Mouse (Mus musculus): ENCODE data around the gene Smdt1. TPM values are rescaled to one million over a fixed set of nuclear protein-coding genes. Genes with fewer than 3 reads are reported as not detected.
A peak's percentile ranks its signal among the peaks of the same experiment; 100 is the strongest.

Smdt1 gene
- 278 and 284 TPM in 2 replicates for polyA plus RNA-seq (2015; fragmentation: Nextera tagmentation; extraction: Ambion mirVana)

DNA sequence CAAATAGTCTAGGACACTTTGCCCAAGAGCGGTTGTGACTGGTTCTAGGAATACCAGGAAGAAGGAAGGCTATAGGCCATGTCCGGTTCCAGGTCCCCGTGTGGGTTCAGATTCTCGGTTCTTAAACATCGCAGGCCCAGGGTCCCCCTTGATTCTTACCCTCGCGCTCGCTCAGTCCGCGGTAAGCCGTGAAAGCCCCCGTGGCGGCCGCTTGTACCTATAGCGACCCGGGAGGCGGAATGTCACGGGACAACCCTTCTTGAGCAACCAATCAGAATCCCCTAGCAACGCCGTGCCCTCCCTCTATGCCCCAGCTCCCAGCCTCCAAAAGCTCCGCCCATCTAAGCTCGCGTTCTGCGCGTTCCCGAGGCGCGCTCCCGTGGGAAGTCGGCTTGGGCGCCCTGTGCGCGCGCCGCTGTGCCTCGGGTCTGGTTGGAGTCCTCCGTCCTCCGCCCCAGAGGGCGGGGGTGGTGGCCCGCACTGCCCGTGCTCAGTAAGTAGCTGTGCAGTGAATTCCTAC, at the start of gene Smdt1, which contains the start of the genes Naga and Pheta2:
Gene Smdt1 (plus strand): TSS at position 367 of the 520 bp plus-strand sequence.
Gene Naga (minus strand): TSS at position 333 of the 520 bp plus-strand sequence.
Gene Pheta2 (plus strand): TSS at position 350 of the 520 bp plus-strand sequence.
- peak within 1 kb of the TSS; percentile 78 for H3K9ac ChIP-seq (ENCODE audit: low read length)
- no peaks in the 10 kb centered on the region for H3K27me3 ChIP-seq (ENCODE audit: control insufficient read depth, insufficient read depth, low read length)
- no peaks in the 10 kb centered on the region for H3K9me3 ChIP-seq (replicated peaks; ENCODE audit: control insufficient read depth, low read length)
- peak within 1 kb of the TSS; percentile 79 for H3K4me2 ChIP-seq (ENCODE audit: low read depth, low read length)
- ATAC-seq (ENCODE audit: insufficient read depth, low FRiP score): peak; percentile 89
- 0 out of 2 replicates have a peak, but pooled peaks cover 7% of the 10 kb centered on the region for H3K36me3 ChIP-seq (ENCODE audit: control insufficient read depth, insufficient read depth, low read length)
- under 1% methylated on average over 41 of the region's 41 CpGs for WGBS
- H3K4me1 ChIP-seq (ENCODE audit: control insufficient read depth, insufficient read depth, low read length): peaks cover 44% of the 10 kb centered on the region
- H3K27ac ChIP-seq (ENCODE audit: low read length): peak within 1 kb of the TSS; percentile 20
- H3K4me3 ChIP-seq (replicated peaks; ENCODE audit: low read length): peak within 1 kb of the TSS; percentile 67

DNA sequence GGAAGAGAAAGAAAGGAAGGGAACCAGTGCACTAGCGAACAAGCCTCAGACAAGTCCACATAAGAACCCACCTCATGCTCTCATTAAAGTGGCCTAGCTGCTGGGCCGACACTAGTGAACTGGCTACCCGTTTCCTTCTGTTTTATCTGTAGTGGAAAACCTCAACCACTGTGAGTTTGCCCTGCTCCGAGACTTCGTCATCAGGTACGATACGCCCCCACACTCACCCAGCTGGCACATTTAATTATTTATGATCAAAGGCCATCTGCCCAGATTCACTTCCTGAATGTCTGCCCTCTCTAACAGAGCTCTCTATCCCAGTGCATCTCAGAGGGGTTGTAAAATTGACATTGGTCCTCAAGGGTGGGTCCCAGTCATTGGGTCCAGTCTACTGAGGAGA, 48.5 kb upstream of the Smdt1 start:
- H3K4me1 ChIP-seq (ENCODE audit: control insufficient read depth, insufficient read depth, low read length): peaks cover 7% of the 10 kb centered on the region
- no peak for ATAC-seq (ENCODE audit: insufficient read depth, low FRiP score)
- no peak overlapping the region for H3K4me2 ChIP-seq (ENCODE audit: low read depth, low read length)
- no peaks in the 10 kb centered on the region for H3K27me3 ChIP-seq (ENCODE audit: control insufficient read depth, insufficient read depth, low read length)
- no peak overlapping the region for H3K9ac ChIP-seq (ENCODE audit: low read length)
- H3K4me3 ChIP-seq (replicated peaks; ENCODE audit: low read length): no peak overlapping the region
- no peaks in the 10 kb centered on the region for H3K36me3 ChIP-seq (ENCODE audit: control insufficient read depth, insufficient read depth, low read length)
- no peak overlapping the region for H3K27ac ChIP-seq (ENCODE audit: low read length)
- 89% methylated on average over 7 of the region's 7 CpGs for WGBS
- no peaks in the 10 kb centered on the region for H3K9me3 ChIP-seq (replicated peaks; ENCODE audit: control insufficient read depth, low read length)

DNA sequence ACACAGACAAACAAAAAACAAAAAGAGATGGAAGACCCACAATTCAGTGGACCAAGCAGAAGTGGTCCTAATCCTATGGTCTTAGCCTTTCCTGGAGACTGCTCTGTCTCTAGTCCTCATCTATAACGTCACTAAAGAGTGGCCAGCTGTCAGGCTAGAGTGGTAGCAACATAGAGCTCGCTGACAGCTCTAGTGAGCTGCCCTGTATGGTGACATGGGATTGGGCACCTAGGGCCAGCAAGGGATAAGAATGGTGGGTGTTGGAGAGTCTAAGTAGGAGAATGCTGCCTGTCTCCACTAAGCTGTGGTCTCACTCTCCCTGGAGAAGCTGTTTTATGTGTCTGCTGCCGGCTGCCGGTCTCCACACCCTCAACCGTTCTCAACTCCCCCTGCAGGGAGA, 45.9 kb upstream of the Smdt1 start:
- 0 out of 2 replicates have a peak, but pooled peaks have one; percentile 33 for ATAC-seq (ENCODE audit: insufficient read depth, low FRiP score)
- no peak overlapping the region for H3K4me3 ChIP-seq (replicated peaks; ENCODE audit: low read length)
- H3K27ac ChIP-seq (ENCODE audit: low read length): no peak overlapping the region
- no peaks in the 10 kb centered on the region for H3K9me3 ChIP-seq (replicated peaks; ENCODE audit: control insufficient read depth, low read length)
- no peaks in the 10 kb centered on the region for H3K36me3 ChIP-seq (ENCODE audit: control insufficient read depth, insufficient read depth, low read length)
- H3K9ac ChIP-seq (ENCODE audit: low read length): no peak overlapping the region
- H3K27me3 ChIP-seq (ENCODE audit: control insufficient read depth, insufficient read depth, low read length): no peaks in the 10 kb centered on the region
- 19% methylated on average over 5 of the region's 5 CpGs for WGBS
- peaks cover 7% of the 10 kb centered on the region for H3K4me1 ChIP-seq (ENCODE audit: control insufficient read depth, insufficient read depth, low read length)
- peak overlapping the region; percentile 30; the same call in 1 of the 2 replicates for H3K4me2 ChIP-seq (ENCODE audit: low read depth, low read length)

DNA sequence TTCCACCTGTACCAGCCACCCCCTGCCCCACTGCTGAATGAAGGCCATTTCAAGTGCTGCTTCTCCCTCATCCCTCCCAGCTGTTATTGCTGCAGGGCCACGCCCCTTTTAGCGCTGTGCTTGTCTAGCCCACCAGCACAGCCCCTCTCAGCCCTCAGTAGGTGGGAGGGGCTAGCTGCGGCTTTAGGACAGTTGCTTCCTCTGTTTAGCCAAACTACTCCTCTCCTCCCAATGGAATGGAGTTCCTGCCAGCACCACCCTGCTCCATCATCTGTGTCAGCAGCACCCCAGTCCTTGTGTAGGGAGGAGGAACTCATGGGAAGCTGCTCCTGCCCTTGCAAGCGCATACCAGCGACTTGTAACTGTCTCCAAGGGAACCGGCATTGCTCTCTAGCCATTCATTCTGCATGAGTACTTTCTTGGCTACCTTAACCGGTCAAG, 45.5 kb upstream of the Smdt1 start:
- Histone ChIP-seq H3K4me2 (ENCODE audit: low read depth, low read length) (peak overlapping the region; percentile 30), H3K9ac (ENCODE audit: low read length) (peak overlapping the region; percentile 10; the same call in 1 of the 2 replicates), H3K27me3 (ENCODE audit: control insufficient read depth, insufficient read depth, low read length) (no peaks in the 10 kb centered on the region), H3K4me1 (ENCODE audit: control insufficient read depth, insufficient read depth, low read length) (peaks cover 7% of the 10 kb centered on the region), H3K4me3 (replicated peaks; ENCODE audit: low read length) (0 out of 2 replicates have a peak overlapping the region, but pooled peaks have one; percentile 5), H3K36me3 (ENCODE audit: control insufficient read depth, insufficient read depth, low read length) (no peaks in the 10 kb centered on the region), H3K27ac (ENCODE audit: low read length) (no peak overlapping the region), H3K9me3 (replicated peaks; ENCODE audit: control insufficient read depth, low read length) (no peaks in the 10 kb centered on the region)
- ATAC-seq (ENCODE audit: insufficient read depth, low FRiP score): peak; percentile 80; the same call in 1 of the 2 replicates
- WGBS: 5% methylated on average over 7 of the region's 7 CpGs

DNA sequence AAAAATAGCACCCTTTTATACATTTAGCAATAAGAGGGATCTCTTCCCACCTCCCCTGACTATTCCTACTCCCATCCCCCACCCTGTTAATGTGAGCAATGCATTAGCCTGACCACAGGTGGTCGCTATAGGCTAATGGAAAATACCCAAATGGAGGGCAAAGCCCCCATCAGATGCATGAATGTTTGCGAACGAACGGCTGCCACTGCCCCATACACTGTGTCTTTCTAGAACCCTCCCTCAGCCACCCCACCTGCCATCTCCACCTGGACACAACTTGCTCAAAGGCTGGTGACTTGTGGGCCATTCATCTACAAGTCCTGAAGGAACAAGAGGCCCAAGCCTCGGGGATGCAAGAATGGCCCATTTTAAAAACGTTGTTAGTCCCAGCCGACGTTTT, 44.7 kb upstream of the Smdt1 start:
- Histone ChIP-seq H3K4me1 (ENCODE audit: control insufficient read depth, insufficient read depth, low read length) (peaks cover 7% of the 10 kb centered on the region), H3K4me2 (ENCODE audit: low read depth, low read length) (no peak overlapping the region), H3K36me3 (ENCODE audit: control insufficient read depth, insufficient read depth, low read length) (no peaks in the 10 kb centered on the region), H3K9ac (ENCODE audit: low read length) (no peak overlapping the region), H3K27ac (ENCODE audit: low read length) (no peak overlapping the region), H3K9me3 (replicated peaks; ENCODE audit: control insufficient read depth, low read length) (no peaks in the 10 kb centered on the region), H3K4me3 (replicated peaks; ENCODE audit: low read length) (no peak overlapping the region), H3K27me3 (ENCODE audit: control insufficient read depth, insufficient read depth, low read length) (no peaks in the 10 kb centered on the region)
- no peak for ATAC-seq (ENCODE audit: insufficient read depth, low FRiP score)
- 27% methylated on average over 8 of the region's 8 CpGs for WGBS

DNA sequence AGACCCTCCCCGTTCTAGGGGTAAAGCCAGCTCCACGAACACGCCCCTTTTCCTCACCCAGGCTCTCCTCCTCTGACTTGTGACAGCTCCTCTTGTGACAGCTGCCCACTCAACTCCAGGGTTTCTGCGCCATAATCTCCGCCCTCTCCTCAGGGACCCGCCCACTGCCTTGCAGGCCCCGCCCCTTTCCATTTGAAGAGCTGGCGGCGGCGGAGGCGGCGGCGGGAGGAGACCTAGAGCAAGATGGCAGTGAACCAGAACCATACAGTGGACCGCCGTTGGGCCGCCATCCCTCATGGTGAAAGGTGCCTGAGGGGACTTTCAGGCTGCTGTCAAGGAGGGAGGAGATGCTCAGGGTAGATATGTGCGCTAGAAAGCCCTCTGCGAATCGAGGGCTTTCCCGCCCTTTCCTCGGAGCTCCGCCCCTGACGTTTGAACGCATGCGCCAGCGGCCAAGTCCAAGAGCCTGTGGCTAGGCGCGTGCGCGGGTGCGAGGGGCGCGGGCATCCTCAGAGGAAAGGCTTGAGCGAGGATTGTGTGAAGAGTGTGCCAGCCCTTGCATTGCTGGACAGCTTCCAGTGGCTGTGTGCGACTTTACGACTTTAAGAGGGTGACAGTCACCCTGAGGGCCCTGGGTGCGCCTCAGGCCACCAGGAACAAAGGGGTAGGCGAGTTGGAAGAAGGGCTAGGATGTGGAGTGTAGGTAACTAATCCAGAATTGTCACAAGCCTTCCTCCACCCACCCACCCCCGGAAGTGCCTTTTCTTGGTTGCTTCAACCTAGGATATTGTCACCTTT, 39.8 kb upstream of the Smdt1 start, which contains the start of gene Wbp2nl:
Gene Wbp2nl (plus strand): TSS at position 191 of the 798 bp plus-strand sequence.
- no peak within 1 kb of the TSS for H3K9ac ChIP-seq (ENCODE audit: low read length)
- peak within 1 kb of the TSS; percentile 21; the same call in 1 of the 2 replicates for H3K4me2 ChIP-seq (ENCODE audit: low read depth, low read length)
- no peaks in the 10 kb centered on the region for H3K4me1 ChIP-seq (ENCODE audit: control insufficient read depth, insufficient read depth, low read length)
- no peaks in the 10 kb centered on the region for H3K9me3 ChIP-seq (replicated peaks; ENCODE audit: control insufficient read depth, low read length)
- H3K36me3 ChIP-seq (ENCODE audit: control insufficient read depth, insufficient read depth, low read length): no peaks in the 10 kb centered on the region
- H3K4me3 ChIP-seq (replicated peaks; ENCODE audit: low read length): 0 out of 2 replicates have a peak within 1 kb of the TSS, but pooled peaks have one; percentile 8
- H3K27me3 ChIP-seq (ENCODE audit: control insufficient read depth, insufficient read depth, low read length): no peaks in the 10 kb centered on the region
- ATAC-seq (ENCODE audit: insufficient read depth, low FRiP score): peak; percentile 25; the same call in 1 of the 2 replicates
- WGBS: 56% methylated on average over 39 of the region's 39 CpGs
- H3K27ac ChIP-seq (ENCODE audit: low read length): no peak within 1 kb of the TSS

DNA sequence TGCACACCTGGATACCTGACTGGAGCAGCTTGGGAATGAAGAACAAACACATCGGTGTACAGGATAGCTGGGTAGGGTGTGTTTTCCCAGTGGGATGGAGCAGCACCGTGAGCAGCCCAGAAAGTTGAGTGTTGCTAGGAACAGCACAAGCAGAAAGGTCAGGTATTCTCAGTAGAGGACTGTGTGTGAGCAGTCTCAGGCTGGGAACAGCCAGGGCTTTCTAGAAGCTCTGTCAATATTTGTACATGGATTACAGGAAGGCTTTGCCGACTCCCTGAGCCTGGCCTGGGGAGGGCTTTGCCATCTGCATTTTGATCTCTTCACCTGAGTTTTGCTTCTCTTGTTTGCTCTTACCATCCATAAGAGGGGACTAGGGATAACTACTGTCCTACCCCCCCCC, 31.7 kb upstream of the Smdt1 start:
- Histone ChIP-seq H3K27ac (ENCODE audit: low read length) (peak overlapping the region; percentile 66), H3K4me1 (ENCODE audit: control insufficient read depth, insufficient read depth, low read length) (no peaks in the 10 kb centered on the region; the same call in 1 of the 2 replicates), H3K36me3 (ENCODE audit: control insufficient read depth, insufficient read depth, low read length) (no peaks in the 10 kb centered on the region)

DNA sequence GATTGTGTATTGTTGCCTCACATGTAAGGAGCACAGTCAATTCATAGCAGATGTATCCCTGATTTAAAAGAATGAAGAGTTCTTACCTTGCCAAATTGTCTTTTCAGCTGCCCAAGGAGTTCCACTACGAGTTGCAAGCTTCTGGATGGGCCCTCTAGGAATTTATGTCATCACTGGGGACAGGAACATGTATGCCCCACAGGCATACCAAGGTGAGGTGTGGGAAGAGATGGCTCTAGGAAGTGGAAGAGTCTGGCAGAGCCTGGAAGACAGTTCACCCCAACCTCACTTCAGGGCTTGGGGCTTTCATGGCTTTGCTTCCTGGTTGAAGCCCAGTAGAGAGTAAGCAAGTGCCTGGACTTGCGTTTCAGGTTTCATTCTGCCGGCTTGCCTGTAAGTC, 30.3 kb upstream of the Smdt1 start:
- Histone ChIP-seq H3K9me3 (replicated peaks; ENCODE audit: control insufficient read depth, low read length) (no peaks in the 10 kb centered on the region), H3K4me3 (replicated peaks; ENCODE audit: low read length) (no peak overlapping the region), H3K27ac (ENCODE audit: low read length) (peak overlapping the region; percentile 25; the same call in 1 of the 2 replicates), H3K4me2 (ENCODE audit: low read depth, low read length) (no peak overlapping the region), H3K9ac (ENCODE audit: low read length) (no peak overlapping the region), H3K27me3 (ENCODE audit: control insufficient read depth, insufficient read depth, low read length) (no peaks in the 10 kb centered on the region), H3K4me1 (ENCODE audit: control insufficient read depth, insufficient read depth, low read length) (no peaks in the 10 kb centered on the region; the same call in 1 of the 2 replicates), H3K36me3 (ENCODE audit: control insufficient read depth, insufficient read depth, low read length) (no peaks in the 10 kb centered on the region)
- WGBS: 41% methylated on average over 3 of the region's 3 CpGs
- peak; percentile 48; the same call in 1 of the 2 replicates for ATAC-seq (ENCODE audit: insufficient read depth, low FRiP score)

More for the DNA sequence above, 31.7 kb upstream of the Smdt1 start:
- ATAC-seq (ENCODE audit: insufficient read depth, low FRiP score): peak; percentile 94
- Histone ChIP-seq H3K4me3 (replicated peaks; ENCODE audit: low read length) (no peak overlapping the region), H3K9ac (ENCODE audit: low read length) (no peak overlapping the region), H3K27me3 (ENCODE audit: control insufficient read depth, insufficient read depth, low read length) (no peaks in the 10 kb centered on the region), H3K4me2 (ENCODE audit: low read depth, low read length) (no peak overlapping the region), H3K9me3 (replicated peaks; ENCODE audit: control insufficient read depth, low read length) (no peaks in the 10 kb centered on the region)
- 59% methylated on average over 3 of the region's 3 CpGs for WGBS

DNA sequence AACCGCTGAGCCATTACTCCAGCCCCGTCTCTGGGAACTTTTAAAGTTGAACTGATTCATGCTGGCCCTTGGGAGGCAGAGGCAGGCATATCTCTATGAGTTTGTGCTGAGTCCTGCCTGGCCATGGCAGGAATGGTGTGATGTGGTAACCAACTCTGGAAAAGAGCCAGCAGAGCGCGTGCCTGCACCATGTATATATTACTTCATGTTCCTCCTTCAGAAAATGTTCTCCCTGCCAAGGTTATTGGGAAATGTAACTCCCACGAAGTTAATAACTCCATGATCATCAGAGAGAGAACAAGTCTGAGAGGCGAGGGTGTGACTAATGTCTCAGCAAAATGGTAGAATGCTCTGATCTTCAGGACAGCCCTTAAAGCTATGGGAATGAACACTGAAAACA, 20.9 kb upstream of the Smdt1 start:
- Histone ChIP-seq H3K9me3 (replicated peaks; ENCODE audit: control insufficient read depth, low read length) (no peaks in the 10 kb centered on the region), H3K27ac (ENCODE audit: low read length) (no peak overlapping the region), H3K4me2 (ENCODE audit: low read depth, low read length) (no peak overlapping the region), H3K4me3 (replicated peaks; ENCODE audit: low read length) (no peak overlapping the region), H3K9ac (ENCODE audit: low read length) (no peak overlapping the region), H3K27me3 (ENCODE audit: control insufficient read depth, insufficient read depth, low read length) (no peaks in the 10 kb centered on the region), H3K4me1 (ENCODE audit: control insufficient read depth, insufficient read depth, low read length) (no peaks in the 10 kb centered on the region), H3K36me3 (ENCODE audit: control insufficient read depth, insufficient read depth, low read length) (no peaks in the 10 kb centered on the region)
- no peak for ATAC-seq (ENCODE audit: insufficient read depth, low FRiP score)
- 83% methylated on average over 6 of the region's 6 CpGs for WGBS
